Mouse (Mus musculus) left cerebral cortex, adult 2 months (tissue): ENCODE measurements around the gene Olfr594. TPM values are rescaled to one million over a fixed set of nuclear protein-coding genes. Genes with fewer than 3 reads are reported as not detected.
"Not testable (repeated sequence)": the region's sequence is repeated elsewhere in the genome, so short reads cannot be mapped to it uniquely, and the experiment has no call there.

Source experiments
- DNase-seq, 2 experiments: peaks; one replicate each; pipeline ENCODE4 v3.0.0; 2021 to 2022; ENCODE audit warnings: low spot score in 2 of 2, mixed read lengths in 1 of 2; ENCODE audit errors: extremely low spot score in 1 of 2
- H3K27ac ChIP-seq: fragments of 200-600 bp; 2 replicates; pipeline ENCODE4 v1.8.1; 2022
- H3K4me3 ChIP-seq: fragments of 200-600 bp; 2 replicates; pipeline ENCODE4 v1.8.1; 2022
- CTCF ChIP-seq: fragments of 200-600 bp; IDR thresholded peaks from 2 replicates; pipeline ENCODE4 v1.8.1; 2022; ENCODE audit warnings: antibody characterized with exemption, mild to moderate bottlenecking, moderate library complexity
- intact Hi-C: fragments of 180-260 bp; cut with DNase I; formaldehyde crosslinking; loops from one replicate; pipeline ENCODE4 v1.15.1; 2025
- long read RNA-seq, 2 experiments: library from polyadenylated mRNA; stranded (forward); transcript quantifications; one replicate each; pipeline ENCODE4 v2.0.0; 2021; ENCODE audit warnings: borderline mapping rate in 2 of 2
- microRNA-seq, 2 experiments: library from miRNA; unstranded; fragments of <30 nt; microRNA quantifications; one replicate each; pipeline ENCODE4 v1.2.0; 2021
- total RNA-seq, 2 experiments: library from RNA; stranded (reverse); gene quantifications; 2 replicates each; pipeline ENCODE4 v1.2.3; 2021

Gene Olfr594
- total RNA-seq, result not detected
- long read RNA-seq, experiment 1, result 0 reads
- long read RNA-seq, experiment 2, result 0 reads

- Histone ChIP-seq H3K4me3 (no peak within 1 kb of the TSS), H3K27ac (no peak within 1 kb of the TSS)
- intact Hi-C loops, result no loop called here
- DNase-seq, result no peak
- TF ChIP-seq CTCF, result no peak
Measured at GRCm38 (mm10) chr7:103216696-103217095, at the start of gene Olfr594. Olfr594 (plus strand) TSS chr7:103216996.

- H3K4me3 ChIP-seq, result no peak overlapping the region
- no peak for TF ChIP-seq CTCF
- intact Hi-C loops, result no loop called here
- DNase-seq, result no peak
- H3K27ac ChIP-seq, result no peak overlapping the region
Measured at GRCm38 (mm10) chr7:103169697-103170096, 47.1 kb upstream of the Olfr594 start.

DNA sequence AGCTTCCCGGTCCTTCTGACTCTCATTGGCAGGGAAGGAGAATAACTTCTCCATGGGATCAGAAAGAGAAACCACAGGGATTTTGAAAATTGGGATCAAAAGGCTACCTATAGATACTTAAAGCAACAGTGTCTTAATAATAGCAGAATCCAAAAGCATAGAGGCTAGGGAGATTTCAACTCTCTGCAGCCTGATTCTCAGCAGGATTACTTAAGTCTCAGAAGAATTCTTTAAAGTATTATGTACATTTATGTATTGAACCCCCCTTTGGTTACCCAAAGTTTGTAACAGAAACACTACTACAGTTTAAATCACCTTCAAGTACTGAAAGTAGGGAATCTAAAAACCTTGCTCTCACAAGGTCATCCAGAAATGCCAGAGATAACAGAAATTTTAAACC lies 38.6 kb upstream of the Olfr594 start, which contains the start of gene Olfr591:
Gene Olfr591 (minus strand): TSS at position 101 of the 400 bp plus-strand sequence.
- Histone ChIP-seq H3K4me3 (no peak within 1 kb of the TSS), H3K27ac (no peak within 1 kb of the TSS)
- TF ChIP-seq CTCF, result no peak
- DNase-seq, result no peak
- intact Hi-C loops, result no loop called here

DNA sequence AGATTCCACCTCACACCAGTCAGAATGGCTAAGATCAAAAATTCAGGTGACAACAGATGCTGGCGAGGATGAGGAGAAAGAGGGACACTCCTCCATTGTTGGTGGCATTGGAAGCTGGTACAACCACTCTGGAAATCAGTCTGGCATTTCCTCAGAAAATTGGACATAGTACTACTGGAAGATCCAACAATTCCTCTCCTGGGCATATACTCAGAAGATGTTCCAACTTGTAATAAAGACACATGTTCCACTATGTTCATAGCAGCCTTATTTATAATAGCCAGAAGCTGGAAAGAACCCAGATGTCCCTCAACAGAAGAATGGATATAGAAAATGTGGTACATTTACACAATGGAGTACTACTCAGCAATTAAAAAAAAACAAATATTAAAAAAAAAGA lies 32.3 kb upstream of the Olfr594 start, which contains the start of gene Olfr592:
Gene Olfr592 (plus strand): TSS at position 301 of the 400 bp plus-strand sequence.
- DNase-seq, H3K4me3 ChIP-seq, intact Hi-C loops, H3K27ac ChIP-seq: not testable (repeated sequence)

DNA sequence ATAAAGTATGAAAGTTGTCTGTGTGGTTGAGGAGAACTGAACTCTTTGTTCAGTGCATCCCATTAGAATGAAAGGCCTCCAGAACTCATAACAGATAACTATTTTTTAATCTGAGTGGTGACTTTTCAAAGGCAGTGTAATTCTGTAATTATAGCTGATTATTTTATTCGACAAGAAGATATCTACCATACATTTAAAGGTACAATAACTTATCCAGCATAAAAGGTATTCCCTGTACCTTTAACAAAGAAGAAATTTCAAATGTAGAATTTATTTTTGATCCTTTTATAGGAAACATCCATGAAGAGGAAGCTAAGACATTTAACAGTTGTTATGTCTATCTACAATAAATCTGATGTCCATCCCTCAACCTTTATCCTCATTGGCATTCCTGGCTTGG lies 5.2 kb upstream of the Olfr594 start, which contains the start of gene Olfr593:
Gene Olfr593 (plus strand): TSS at position 301 of the 400 bp plus-strand sequence.
- DNase-seq, result no peak
- H3K4me3 ChIP-seq, result no peak within 1 kb of the TSS
- no peak for TF ChIP-seq CTCF
- intact Hi-C loops, result no loop called here
- H3K27ac ChIP-seq, result no peak within 1 kb of the TSS

GRCm38 (mm10) chr7:103212050-103212449 lies 4.7 kb upstream of the Olfr594 start:
- H3K4me3 ChIP-seq, intact Hi-C loops, H3K27ac ChIP-seq, DNase-seq: not testable (repeated sequence)

DNA sequence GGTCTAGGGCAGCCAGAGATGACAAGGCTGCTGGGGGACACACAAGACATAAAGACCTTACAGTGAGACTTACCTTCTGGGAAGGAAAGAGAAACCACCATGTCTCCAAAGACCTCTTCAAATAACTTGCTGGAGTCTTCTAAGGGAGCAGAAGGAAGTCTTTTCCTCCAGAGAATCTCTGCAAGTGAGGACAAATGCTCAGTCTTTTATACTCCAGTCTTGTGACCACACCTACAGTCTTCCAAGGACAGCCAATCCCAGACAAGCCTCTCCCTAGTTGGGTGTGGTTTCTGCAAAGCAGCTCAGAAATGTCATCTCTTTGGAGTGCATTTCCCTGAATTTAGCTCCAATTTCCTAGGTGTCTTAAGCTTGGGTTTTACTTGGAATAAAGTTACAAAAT lies 35.6 kb downstream of the Olfr594 start, which contains the start of gene Usp17ld:
Gene Usp17ld (minus strand): TSS at position 101 of the 400 bp plus-strand sequence.
- DNase-seq, intact Hi-C loops, H3K4me3 ChIP-seq, H3K27ac ChIP-seq: not testable (repeated sequence)

Small RNAs within 50 kb of the gene (microRNA-seq; reads per million reads assigned to microRNA genes)
- gene Gm23550 (0 reads per million in 2 experiments), gene Gm25171 (0 reads per million in 2 experiments)

Other genes with a start within 250 kb of the Olfr594 start
- gene Olfr577, start 241.1 kb upstream of the Olfr594 start, total RNA-seq, result not detected
- gene Olfr578, start 227.7 kb upstream of the Olfr594 start, total RNA-seq, result not detected
- not detected for gene Olfr582, start 179.0 kb upstream of the Olfr594 start, total RNA-seq
- gene Olfr583, start 165.7 kb upstream of the Olfr594 start, total RNA-seq, result not detected
- gene Olfr584, start 135.1 kb upstream of the Olfr594 start, total RNA-seq, result not detected
- gene Olfr585, start 119.3 kb upstream of the Olfr594 start, total RNA-seq, result not detected
- gene Olfr586, start 91.4 kb upstream of the Olfr594 start, total RNA-seq, result not detected
- gene Olfr588-ps1, start 76.1 kb upstream of the Olfr594 start, total RNA-seq, result not detected
- not detected for gene Olfr589, start 60.6 kb upstream of the Olfr594 start, total RNA-seq
- not detected for gene Olfr591, start 38.7 kb upstream of the Olfr594 start, total RNA-seq
- not detected for gene Olfr592, start 32.2 kb upstream of the Olfr594 start, total RNA-seq
- not detected for gene Olfr593, start 5.1 kb upstream of the Olfr594 start, total RNA-seq
- gene Usp17ld, start 35.5 kb downstream of the Olfr594 start, total RNA-seq, result not detected
- gene Olfr596, start 88.7 kb downstream of the Olfr594 start, total RNA-seq, result not detected
- not detected for gene Olfr597, start 99.3 kb downstream of the Olfr594 start, total RNA-seq
- not detected for gene Olfr598, start 106.6 kb downstream of the Olfr594 start, total RNA-seq
- not detected for gene Olfr599, start 118.9 kb downstream of the Olfr594 start, total RNA-seq
- not detected for gene Olfr600, start 132.7 kb downstream of the Olfr594 start, total RNA-seq
- gene Olfr601, start 145.7 kb downstream of the Olfr594 start, total RNA-seq, result not detected
- not detected for gene Olfr603, start 169.2 kb downstream of the Olfr594 start, total RNA-seq
- gene Usp17lc, start 198.1 kb downstream of the Olfr594 start, total RNA-seq, result not detected
- gene Olfr605, start 228.4 kb downstream of the Olfr594 start, total RNA-seq, result not detected
- gene Olfr606, start 232.1 kb downstream of the Olfr594 start, total RNA-seq, result not detected
- gene Olfr607, start 247.2 kb downstream of the Olfr594 start, total RNA-seq, result not detected